In genomic region chr16:46926060-46926459, GRCm38 (mm10) we compare ENCODE assay signal across 11 mouse cellular contexts.
A peak's percentile ranks its signal among the peaks of the same experiment; 100 is the strongest.
DNase-seq lines count a peak whose midpoint lies in the region; ATAC-seq and TF ChIP-seq lines count a peak whose summit lies in the region.
"Had no signal": no experiment of that assay in that cellular context is flagged by ENCODE, and none has a peak within 500 bp of the region (broad histone marks: within the 10 kb centered on the region; RNA-seq: fewer than 3 reads in every experiment).

No protein-coding gene starts in this region.

- H3K4me2 ChIP-seq in kidney, postnatal 0 days (ENCODE audit: low read length), result no peak overlapping the region
- no peak overlapping the region for H3K4me2 ChIP-seq in stomach, postnatal 0 days (replicated peaks; ENCODE audit: low read depth)
- no peak overlapping the region for H3K4me2 ChIP-seq in hindbrain, embryonic 11.5 days (replicated peaks; ENCODE audit: low read depth, low read length)
- H3K4me2 ChIP-seq: limb, embryonic 13.5 days had no signal

- TF ChIP-seq EP300 in heart, adult 2 months (IDR thresholded peaks at IDR 0.05; ENCODE audit: insufficient read depth, low read depth, low read length), result no peak
- TF ChIP-seq EP300 in stomach, postnatal 0 days (optimal IDR thresholded peaks at IDR 0.05), result no peak

- no peaks in the 10 kb centered on the region for H3K27me3 ChIP-seq in heart, adult 2 months (ENCODE audit: control insufficient read depth, insufficient read depth, low read length)
- H3K27me3 ChIP-seq in testis, adult 2 months (ENCODE audit: control insufficient read depth, insufficient read depth, low read length), result no peaks in the 10 kb centered on the region
- no peaks in the 10 kb centered on the region for H3K27me3 ChIP-seq in kidney, postnatal 0 days (ENCODE audit: insufficient read depth, low read length)
- H3K27me3 ChIP-seq in stomach, postnatal 0 days (ENCODE audit: control insufficient read depth, insufficient read depth, low read length), result no peaks in the 10 kb centered on the region
- no peaks in the 10 kb centered on the region for H3K27me3 ChIP-seq in hindbrain, embryonic 11.5 days (ENCODE audit: control insufficient read depth, insufficient read depth, low read length)
- H3K27me3 ChIP-seq: limb, embryonic 13.5 days had no signal

- H3K4me3 ChIP-seq in heart, adult 2 months, result no peak overlapping the region
- H3K4me3 ChIP-seq in testis, adult 2 months (ENCODE audit: control insufficient read depth, low read depth, low read length), result no peak overlapping the region
- H3K4me3 ChIP-seq in kidney, postnatal 0 days (replicated peaks; ENCODE audit: low read depth, low read length), result no peak overlapping the region
- H3K4me3 ChIP-seq in stomach, postnatal 0 days (ENCODE audit: low read depth, low read length), result no peak overlapping the region
- H3K4me3 ChIP-seq in hindbrain, embryonic 11.5 days (ENCODE audit: low read depth, low read length), result no peak overlapping the region
- H3K4me3 ChIP-seq: limb, embryonic 13.5 days had no signal

- H3K4me1 ChIP-seq in heart, adult 2 months (ENCODE audit: control insufficient read depth, insufficient read depth, low read length), result no peaks in the 10 kb centered on the region
- no peaks in the 10 kb centered on the region for H3K4me1 ChIP-seq in testis, adult 2 months (ENCODE audit: control insufficient read depth, insufficient read depth, low read length)
- no peaks in the 10 kb centered on the region for H3K4me1 ChIP-seq in kidney, postnatal 0 days (replicated peaks; ENCODE audit: insufficient read depth, low read length)
- H3K4me1 ChIP-seq in stomach, postnatal 0 days (replicated peaks; ENCODE audit: control insufficient read depth, insufficient read depth), result no peaks in the 10 kb centered on the region
- no peaks in the 10 kb centered on the region for H3K4me1 ChIP-seq in hindbrain, embryonic 11.5 days (replicated peaks; ENCODE audit: control insufficient read depth, insufficient read depth, low read length)
- H3K4me1 ChIP-seq: limb, embryonic 13.5 days had no signal

- peak in 1 of 2 experiments; percentile 16 for DNase-seq in heart, adult 2 months
- DNase-seq in heart, adult 9 months (ENCODE audit: low spot score in 2 of 2), result no peak
- DNase-seq in testis, postnatal 14 days (ENCODE audit: low spot score), result no peak
- DNase-seq in kidney, postnatal 0 days (ENCODE audit: low spot score), result peak; percentile 9
- peak; percentile 36 for DNase-seq in stomach, postnatal 0 days (ENCODE audit: low spot score)
- DNase-seq in right cerebral cortex, postnatal 25 days, result no peak
- DNase-seq in hindbrain, embryonic 11.5 days (ENCODE audit: low spot score), result no peak
- DNase-seq: midbrain, embryonic 14.5 days had no signal

- H3K27ac ChIP-seq in heart, adult 2 months, result no peak overlapping the region
- no peak overlapping the region for H3K27ac ChIP-seq in testis, adult 2 months (ENCODE audit: control insufficient read depth, insufficient read depth, low read depth, low read length)
- no peak overlapping the region for H3K27ac ChIP-seq in kidney, postnatal 0 days
- H3K27ac ChIP-seq in stomach, postnatal 0 days (replicated peaks), result no peak overlapping the region
- no peak overlapping the region for H3K27ac ChIP-seq in hindbrain, embryonic 11.5 days (ENCODE audit: low read depth, low read length)
- H3K27ac ChIP-seq: limb, embryonic 13.5 days had no signal

- intact Hi-C loops in heart, adult 2 months (cut with DNase I), result no loop called here

- WGBS in heart, adult 2 months, result 62% methylated on average over 3 of the region's 3 CpGs
- 61% methylated on average over 3 of the region's 3 CpGs for WGBS in kidney, postnatal 0 days
- WGBS in stomach, postnatal 0 days, result 52% methylated on average over 3 of the region's 3 CpGs
- WGBS in hindbrain, embryonic 11.5 days, result 61% methylated on average over 3 of the region's 3 CpGs

- no peak for ATAC-seq in kidney, postnatal 0 days (replicated peaks; ENCODE audit: low FRiP score, low read depth)
- no peak for ATAC-seq in stomach, postnatal 0 days (ENCODE audit: low FRiP score, low TSS enrichment)
- no peak for ATAC-seq in hindbrain, embryonic 11.5 days (ENCODE audit: low FRiP score)

- H3K79me2 ChIP-seq in heart, adult 2 months (replicated peaks; ENCODE audit: control insufficient read depth, insufficient read depth, low read length), result no peaks in the 10 kb centered on the region

- TF ChIP-seq CTCF in heart, adult 2 months (IDR thresholded peaks at IDR 0.05), result peak; percentile 37
- peak; percentile 20; the same call in 1 of the 2 replicates for TF ChIP-seq CTCF in testis, adult 2 months (IDR thresholded peaks at IDR 0.05; ENCODE audit: control insufficient read depth, insufficient read depth, insufficient replicate concordance, low read depth, low read length)
- TF ChIP-seq CTCF in kidney, postnatal 0 days (IDR thresholded peaks at IDR 0.05; ENCODE audit: low read depth), result peak; percentile 49
- peak; percentile 49 for TF ChIP-seq CTCF in stomach, postnatal 0 days (IDR thresholded peaks at IDR 0.05; ENCODE audit: low read depth)

- no peaks in the 10 kb centered on the region for H3K36me3 ChIP-seq in heart, adult 2 months (ENCODE audit: control insufficient read depth, insufficient read depth, low read length)
- H3K36me3 ChIP-seq in testis, adult 2 months (ENCODE audit: control insufficient read depth, insufficient read depth, low read length), result no peaks in the 10 kb centered on the region
- no peaks in the 10 kb centered on the region for H3K36me3 ChIP-seq in kidney, postnatal 0 days (ENCODE audit: insufficient read depth, low read length)
- no peaks in the 10 kb centered on the region for H3K36me3 ChIP-seq in stomach, postnatal 0 days (ENCODE audit: control insufficient read depth, insufficient read depth, low read length)
- H3K36me3 ChIP-seq in hindbrain, embryonic 11.5 days (ENCODE audit: control insufficient read depth, insufficient read depth, low read length), result no peaks in the 10 kb centered on the region
- H3K36me3 ChIP-seq: G1E; limb, embryonic 13.5 days had no signal

- TF ChIP-seq POLR2A in heart, adult 2 months (IDR thresholded peaks at IDR 0.05; ENCODE audit: insufficient read depth, low read depth, low read length), result no peak
- TF ChIP-seq POLR2A in testis, adult 2 months (IDR thresholded peaks at IDR 0.05; ENCODE audit: control insufficient read depth, low read depth, low read length), result no peak

- no peak overlapping the region for H3K9ac ChIP-seq in heart, adult 2 months (ENCODE audit: low read depth, low read length)
- no peak overlapping the region for H3K9ac ChIP-seq in kidney, postnatal 0 days (ENCODE audit: low read depth, low read length)
- no peak overlapping the region for H3K9ac ChIP-seq in stomach, postnatal 0 days (ENCODE audit: low read length)
- no peak overlapping the region for H3K9ac ChIP-seq in hindbrain, embryonic 11.5 days (ENCODE audit: low read depth, low read length)
- H3K9ac ChIP-seq: limb, embryonic 13.5 days had no signal

- no peaks in the 10 kb centered on the region for H3K9me3 ChIP-seq in kidney, postnatal 0 days (replicated peaks; ENCODE audit: low read length)
- no peaks in the 10 kb centered on the region for H3K9me3 ChIP-seq in stomach, postnatal 0 days (ENCODE audit: control insufficient read depth, low read length)
- H3K9me3 ChIP-seq in hindbrain, embryonic 11.5 days (ENCODE audit: control insufficient read depth, low read length), result no peaks in the 10 kb centered on the region

Comparison
In these comparisons a context has a peak if more than half of its experiments do, and no peak if none do; other contexts are left out.
1. DNase-seq: peak in kidney, postnatal 0 days (single experiment) and stomach, postnatal 0 days (single experiment); none in heart, adult 9 months (0 of 2), testis, postnatal 14 days (single experiment), right cerebral cortex, postnatal 25 days (single experiment) and hindbrain, embryonic 11.5 days (single experiment).
2. Peak in every context shown above with its lines, with median percentiles within 50 percentile points of each other: CTCF ChIP-seq.